Mouse (Mus musculus) liver, embryonic 14.5 days (tissue): ENCODE data around the gene Aurkaip1.

Experiments
- CTCF ChIP-seq: IDR thresholded peaks from 2 replicates; pipeline ENCODE4 v1.5.1; 2016; ENCODE audit warnings: antibody characterized with exemption, low read depth, control low read depth
- EP300 ChIP-seq: IDR thresholded peaks from 2 replicates; pipeline ENCODE4 v1.6.1; 2016; ENCODE audit warnings: antibody characterized with exemption, low read depth

DNA sequence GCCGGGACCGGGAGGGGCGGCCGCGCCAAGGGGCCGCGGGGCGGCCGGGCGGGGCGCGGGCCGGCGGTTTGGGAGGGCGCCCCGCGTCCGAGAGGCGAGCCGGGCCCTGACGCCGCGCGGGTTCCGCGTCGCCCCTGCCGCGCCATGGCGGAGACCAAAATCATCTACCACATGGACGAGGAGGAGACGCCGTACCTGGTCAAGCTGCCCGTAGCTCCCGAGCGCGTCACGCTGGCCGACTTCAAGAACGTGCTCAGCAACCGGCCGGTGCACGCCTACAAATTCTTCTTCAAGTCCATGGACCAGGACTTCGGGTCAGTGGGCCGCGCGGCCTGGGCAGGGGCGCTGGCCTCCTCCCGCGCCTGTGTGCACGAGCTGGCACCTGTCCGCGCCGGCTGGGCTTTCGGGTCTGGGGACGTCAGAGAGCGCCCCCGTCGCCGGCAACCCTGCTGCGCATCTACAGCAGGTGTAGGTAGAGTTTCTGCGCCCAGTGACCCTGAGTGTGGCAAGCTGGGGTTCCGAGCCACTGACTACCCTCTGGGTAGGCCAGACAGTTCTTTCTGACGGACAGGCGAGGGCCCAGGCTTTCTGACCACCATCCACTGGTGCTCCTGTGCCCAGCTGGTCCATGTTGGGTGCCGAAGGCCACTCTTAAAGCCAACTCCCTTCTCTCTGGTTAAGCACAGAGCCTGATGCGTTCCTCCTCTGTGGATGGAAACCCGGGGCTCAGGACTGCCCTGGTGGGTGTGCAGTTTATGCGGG lies 16.7 kb downstream of the Aurkaip1 start:
- TF ChIP-seq CTCF, result no peak; the same call in 1 of the 2 replicates
- no peak for TF ChIP-seq EP300
